In the genomic region with DNA sequence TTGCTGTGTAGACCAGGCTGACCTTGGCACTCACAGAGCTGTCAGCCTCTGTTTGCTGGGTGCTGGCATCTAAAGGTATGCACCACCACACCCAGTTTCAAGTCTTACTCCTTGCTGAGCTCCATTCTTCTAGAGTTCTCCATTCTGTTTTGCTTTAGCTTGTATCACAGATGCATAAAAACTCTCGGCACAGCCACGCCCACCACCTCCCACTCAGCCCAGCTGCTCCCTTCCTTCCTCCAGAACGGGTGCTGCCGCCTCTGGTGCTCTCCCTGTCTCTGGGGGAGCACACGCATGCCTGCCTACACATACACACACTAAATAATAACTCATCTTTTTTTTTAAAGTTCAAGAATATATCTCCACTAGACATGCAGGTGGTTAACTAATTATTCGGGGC, we compare ENCODE assay signal across 15 mouse cellular contexts. TPM values are rescaled to one million over a fixed set of nuclear protein-coding genes. Genes with fewer than 3 reads are reported as not detected.
DNase-seq lines count a peak whose midpoint lies in the region; ATAC-seq lines count a peak whose summit lies in the region.
"Had no signal": no experiment of that assay in that cellular context is flagged by ENCODE, and none has a peak within 500 bp of the region (broad histone marks: within the 10 kb centered on the region; RNA-seq: fewer than 3 reads in every experiment).

No protein-coding gene starts in this region.

- DNase-seq in left cerebral cortex, adult 18-20 months (ENCODE audit: low spot score in 2 of 2) = peak; percentile 18 to 41
- DNase-seq in left cerebral cortex, postnatal 4 days = no peak
- peak; percentile 68 for DNase-seq in ZHBTc4 (ENCODE audit: low read depth, low spot score)
- DNase-seq in layer of hippocampus, postnatal 36 days = peak; percentile 61 to 70
- DNase-seq in telencephalon, adult 2 months (ENCODE audit: low read depth, low spot score) = peak; percentile 34
- no peak for DNase-seq in cerebellum, postnatal 25 days
- DNase-seq: adrenal gland, postnatal 14 days; cerebellum, adult 9-10 months; heart, postnatal 36 days; kidney, adult 8-10 months; kidney, postnatal 10 days; lung, adult 18-20 months had no signal

- ATAC-seq in erythroid progenitor cell, adult 5-6 weeks (replicated peaks; ENCODE audit: low FRiP score, poor library complexity, severe bottlenecking) = no peak
- ATAC-seq: forebrain, embryonic 16.5 days; liver, embryonic 12.5 days had no signal

- intact Hi-C loops in left cerebral cortex, postnatal 4 days (cut with DNase I) = no loop called here

RNA-seq across cellular contexts. Expression of gene Coq2, which starts 16.5 kb away (rescaled TPM):
- 10 to 100 TPM; 77.1 to 79.6 TPM for total RNA-seq in left cerebral cortex, adult 18-20 months (2021)
- 10 to 100 TPM; 47.0 to 47.7 TPM for total RNA-seq in left cerebral cortex, postnatal 4 days (2021)
- 10 to 100 TPM; 76.4 to 83.5 TPM for total RNA-seq in layer of hippocampus, postnatal 36 days (2021)
- 3.8 and 7.6 TPM in 2 replicates for total RNA-seq in erythroid progenitor cell, adult 5-6 weeks (2015; ENCODE audit: low replicate concordance)
- 4.2 and 6.0 TPM in 2 replicates for total RNA-seq in erythroid progenitor cell, adult 5-6 weeks (2017; ENCODE audit: low replicate concordance)

Comparison
In these comparisons a context has a peak if more than half of its experiments do, and no peak if none do; other contexts are left out.
1. DNase-seq: peak in left cerebral cortex, adult 18-20 months (2 of 2), ZHBTc4 (single experiment), layer of hippocampus, postnatal 36 days (2 of 2) and telencephalon, adult 2 months (single experiment); none in left cerebral cortex, postnatal 4 days (single experiment) and cerebellum, postnatal 25 days (0 of 2).
2. RNA of gene Coq2, which starts 16.5 kb away (total RNA-seq): 76.4 to 83.5 TPM in layer of hippocampus, postnatal 36 days, 77.1 to 79.6 TPM in left cerebral cortex, adult 18-20 months and 47.0 to 47.7 TPM in left cerebral cortex, postnatal 4 days; 3.8 to 7.6 TPM in erythroid progenitor cell, adult 5-6 weeks; every median in the first group is over 4 times any median in the second.